Mouse (Mus musculus): ENCODE measurements around the gene Ndnf. TPM values are rescaled to one million over a fixed set of nuclear protein-coding genes. Genes with fewer than 3 reads are reported as not detected.

Gene Ndnf
- total and polyA plus RNA-seq, 3 experiments: 0.05 TPM; not detected in 2

DNA sequence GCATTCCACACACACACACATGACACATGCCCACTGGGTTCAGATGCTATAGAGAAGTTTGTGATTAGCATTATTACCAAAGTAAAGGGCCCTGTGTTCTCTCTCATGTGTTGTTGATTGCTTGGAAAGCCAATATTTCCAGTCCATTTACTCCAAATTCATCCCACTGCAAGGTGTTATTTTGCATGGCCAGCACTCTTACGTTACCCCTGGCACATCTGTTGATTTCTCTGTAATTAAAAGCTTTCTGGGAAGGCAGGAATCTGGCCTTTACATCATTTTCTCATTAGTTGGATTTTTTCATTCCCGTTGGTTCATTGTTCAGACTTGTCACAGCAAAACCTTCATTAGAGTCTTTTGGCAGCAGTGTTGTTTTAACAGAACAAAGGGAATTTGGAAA lies 54.3 kb downstream of the Ndnf start:
- no peaks in the 10 kb centered on the region for H3K36me3 ChIP-seq (replicated peaks)
- H3K4me3 ChIP-seq (ENCODE audit: low read depth, low read length): no peak overlapping the region
- TF ChIP-seq GATA2 (IDR thresholded peaks at IDR 0.05; ENCODE audit: borderline replicate concordance, low read depth, low read length): no peak
- no peak for TF ChIP-seq GATA1 (IDR thresholded peaks at IDR 0.05; ENCODE audit: borderline replicate concordance, low read length)
- no peak for TF ChIP-seq TAL1 (conservative IDR thresholded peaks at IDR 0.05; ENCODE audit: low read depth, low read length)
- no peak for TF ChIP-seq CTCF (IDR thresholded peaks at IDR 0.05; ENCODE audit: low read depth, low read length)
- TF ChIP-seq POLR2AphosphoS5 (IDR thresholded peaks at IDR 0.05; ENCODE audit: insufficient replicate concordance, low read depth, low read length): no peak
- no peak for DNase-seq (ENCODE audit: low spot score)
- no peaks in the 10 kb centered on the region for H3K27me3 ChIP-seq (ENCODE audit: insufficient read depth, low read length)
- ATAC-seq (ENCODE audit: extremely low read depth, insufficient number of reproducible peaks, low FRiP score, poor library complexity, severe bottlenecking): no peak
- H3K4me1 ChIP-seq (ENCODE audit: insufficient read depth, low read depth, low read length): no peaks in the 10 kb centered on the region
- no peaks in the 10 kb centered on the region for H3K9me3 ChIP-seq (replicated peaks)

DNA sequence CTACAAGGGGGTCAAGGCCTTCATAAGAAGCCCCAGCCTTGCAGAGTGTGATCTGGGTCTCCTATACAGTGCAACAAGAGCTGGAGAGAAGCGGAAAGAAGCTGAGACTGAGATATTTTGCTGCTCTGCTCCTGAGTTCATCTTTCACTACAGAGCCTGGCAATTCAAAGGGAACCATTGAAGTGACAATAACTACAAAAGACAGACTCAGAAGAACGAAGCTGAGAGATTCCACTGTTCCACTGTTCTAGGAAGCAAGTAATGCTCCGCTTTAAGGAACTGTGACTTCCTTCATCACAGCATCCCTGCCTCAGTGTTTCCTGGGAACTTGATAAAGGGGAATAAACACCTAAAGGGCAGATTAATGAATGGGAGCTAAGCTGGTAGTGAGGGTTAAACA lies 56.9 kb downstream of the Ndnf start:
- Histone ChIP-seq H3K9me3 (replicated peaks) (no peaks in the 10 kb centered on the region), H3K4me1 (ENCODE audit: insufficient read depth, low read depth, low read length) (no peaks in the 10 kb centered on the region), H3K27me3 (ENCODE audit: insufficient read depth, low read length) (no peaks in the 10 kb centered on the region; the same call in 1 of the 2 replicates), H3K4me3 (ENCODE audit: low read depth, low read length) (no peak overlapping the region), H3K36me3 (replicated peaks) (no peaks in the 10 kb centered on the region)
- TF ChIP-seq GATA1 (IDR thresholded peaks at IDR 0.05; ENCODE audit: borderline replicate concordance, low read length) (no peak), CTCF (IDR thresholded peaks at IDR 0.05; ENCODE audit: low read depth, low read length) (no peak), POLR2AphosphoS5 (IDR thresholded peaks at IDR 0.05; ENCODE audit: insufficient replicate concordance, low read depth, low read length) (no peak), GATA2 (IDR thresholded peaks at IDR 0.05; ENCODE audit: borderline replicate concordance, low read depth, low read length) (no peak), TAL1 (conservative IDR thresholded peaks at IDR 0.05; ENCODE audit: low read depth, low read length) (no peak)
- DNase-seq (ENCODE audit: low spot score) (no peak), ATAC-seq (ENCODE audit: extremely low read depth, insufficient number of reproducible peaks, low FRiP score, poor library complexity, severe bottlenecking) (no peak)

DNA sequence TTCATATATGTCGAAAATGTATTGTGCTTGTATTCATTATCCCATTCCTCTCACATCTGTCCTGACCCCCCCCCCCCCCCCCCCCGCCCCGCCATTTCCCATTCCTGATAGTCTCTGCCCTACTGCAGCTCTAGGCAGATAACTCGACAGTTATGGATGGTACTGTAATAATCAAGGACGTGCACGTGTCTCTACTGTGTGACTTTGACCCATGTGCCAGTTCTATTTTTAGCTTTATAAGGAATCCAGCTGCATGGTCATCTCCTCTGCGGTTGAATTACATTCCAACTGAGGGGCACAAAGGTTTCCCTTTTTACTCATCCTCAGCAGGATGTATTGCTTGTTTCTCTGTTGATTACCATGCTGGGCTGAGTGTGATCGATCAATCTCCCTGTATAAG lies 68.1 kb downstream of the Ndnf start:
- no peak for ATAC-seq (ENCODE audit: extremely low read depth, insufficient number of reproducible peaks, low FRiP score, poor library complexity, severe bottlenecking)
- DNase-seq (ENCODE audit: low spot score): no peak
- Histone ChIP-seq H3K4me1 (ENCODE audit: insufficient read depth, low read depth, low read length) (no peaks in the 10 kb centered on the region), H3K27me3 (ENCODE audit: insufficient read depth, low read length) (peaks cover 6% of the 10 kb centered on the region), H3K36me3 (replicated peaks) (no peaks in the 10 kb centered on the region), H3K4me3 (ENCODE audit: low read depth, low read length) (no peak overlapping the region), H3K9me3 (replicated peaks) (no peaks in the 10 kb centered on the region)
- no peak for TF ChIP-seq CTCF (IDR thresholded peaks at IDR 0.05; ENCODE audit: low read depth, low read length)
- TF ChIP-seq POLR2AphosphoS5 (IDR thresholded peaks at IDR 0.05; ENCODE audit: insufficient replicate concordance, low read depth, low read length): no peak
- TF ChIP-seq TAL1 (conservative IDR thresholded peaks at IDR 0.05; ENCODE audit: low read depth, low read length): no peak
- TF ChIP-seq GATA2 (IDR thresholded peaks at IDR 0.05; ENCODE audit: borderline replicate concordance, low read depth, low read length): no peak
- no peak for TF ChIP-seq GATA1 (IDR thresholded peaks at IDR 0.05; ENCODE audit: borderline replicate concordance, low read length)

DNA sequence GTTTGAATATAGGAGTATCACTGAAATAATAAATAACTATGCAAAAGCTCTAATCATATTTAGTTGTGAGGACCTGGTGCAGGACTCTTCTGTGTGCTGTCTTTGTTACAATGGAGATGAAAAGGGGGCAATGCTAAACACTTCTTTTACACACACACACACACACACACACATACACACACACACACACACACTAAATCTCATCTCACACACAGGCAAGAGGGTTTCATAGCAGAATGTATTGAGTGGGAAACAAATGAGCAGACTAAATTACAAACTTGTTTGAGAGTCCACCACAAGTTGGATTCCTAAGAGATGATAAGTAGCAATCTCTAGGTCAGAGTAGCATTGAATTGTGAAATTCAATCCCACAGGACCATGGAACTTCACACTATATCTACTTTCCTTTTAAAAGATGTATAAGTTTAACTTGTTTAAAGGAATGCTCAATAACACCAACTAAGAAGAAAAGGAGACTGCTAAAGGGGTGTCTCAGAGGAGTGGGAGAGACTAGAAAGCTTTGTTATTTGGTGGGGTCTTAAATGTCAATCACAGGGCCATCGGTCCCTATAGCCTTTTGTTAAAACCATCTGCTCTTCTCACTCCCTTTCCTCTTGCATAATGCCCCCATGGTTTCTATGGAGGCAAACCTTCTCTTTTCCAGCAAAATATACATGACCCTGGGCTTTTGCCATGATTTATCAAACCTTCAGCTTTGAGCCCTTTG lies 71.9 kb downstream of the Ndnf start:
- ATAC-seq (ENCODE audit: extremely low read depth, insufficient number of reproducible peaks, low FRiP score, poor library complexity, severe bottlenecking) (no peak), DNase-seq (ENCODE audit: low spot score) (no peak)
- Histone ChIP-seq H3K27me3 (ENCODE audit: insufficient read depth, low read length) (no peaks in the 10 kb centered on the region), H3K36me3 (replicated peaks) (no peaks in the 10 kb centered on the region), H3K4me1 (ENCODE audit: insufficient read depth, low read depth, low read length) (no peaks in the 10 kb centered on the region), H3K4me3 (ENCODE audit: low read depth, low read length) (no peak overlapping the region), H3K9me3 (replicated peaks) (no peaks in the 10 kb centered on the region)
- no peak for TF ChIP-seq GATA2 (IDR thresholded peaks at IDR 0.05; ENCODE audit: borderline replicate concordance, low read depth, low read length)
- TF ChIP-seq GATA1 (IDR thresholded peaks at IDR 0.05; ENCODE audit: borderline replicate concordance, low read length): no peak
- TF ChIP-seq TAL1 (conservative IDR thresholded peaks at IDR 0.05; ENCODE audit: low read depth, low read length): no peak
- no peak for TF ChIP-seq CTCF (IDR thresholded peaks at IDR 0.05; ENCODE audit: low read depth, low read length)
- no peak for TF ChIP-seq POLR2AphosphoS5 (IDR thresholded peaks at IDR 0.05; ENCODE audit: insufficient replicate concordance, low read depth, low read length)

DNA sequence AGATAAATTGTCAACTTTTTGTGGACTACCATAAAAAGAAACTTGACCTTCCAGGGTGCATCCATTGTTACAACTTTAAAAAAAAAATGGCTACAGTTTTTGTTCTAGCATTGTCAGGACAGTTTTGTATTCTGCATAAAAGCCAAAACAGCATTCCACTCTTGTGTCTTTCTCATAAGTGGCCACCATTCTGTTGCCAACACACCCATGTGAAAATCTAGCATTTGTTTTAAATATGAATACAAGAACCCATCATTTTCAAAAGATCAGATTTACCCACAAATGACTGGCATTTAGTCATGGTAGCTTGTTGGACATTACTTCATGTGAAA lies 72.4 kb downstream of the Ndnf start:
- ATAC-seq (ENCODE audit: extremely low read depth, insufficient number of reproducible peaks, low FRiP score, poor library complexity, severe bottlenecking) (no peak), DNase-seq (ENCODE audit: low spot score) (no peak)
- H3K4me3 ChIP-seq (ENCODE audit: low read depth, low read length): no peak overlapping the region
- H3K4me1 ChIP-seq (ENCODE audit: insufficient read depth, low read depth, low read length): no peaks in the 10 kb centered on the region
- TF ChIP-seq POLR2AphosphoS5 (IDR thresholded peaks at IDR 0.05; ENCODE audit: insufficient replicate concordance, low read depth, low read length) (no peak), TAL1 (conservative IDR thresholded peaks at IDR 0.05; ENCODE audit: low read depth, low read length) (no peak), CTCF (IDR thresholded peaks at IDR 0.05; ENCODE audit: low read depth, low read length) (no peak), GATA2 (IDR thresholded peaks at IDR 0.05; ENCODE audit: borderline replicate concordance, low read depth, low read length) (no peak), GATA1 (IDR thresholded peaks at IDR 0.05; ENCODE audit: borderline replicate concordance, low read length) (no peak)
- H3K36me3 ChIP-seq (replicated peaks): no peaks in the 10 kb centered on the region
- H3K9me3 ChIP-seq (replicated peaks): no peaks in the 10 kb centered on the region
- no peaks in the 10 kb centered on the region for H3K27me3 ChIP-seq (ENCODE audit: insufficient read depth, low read length)

DNA sequence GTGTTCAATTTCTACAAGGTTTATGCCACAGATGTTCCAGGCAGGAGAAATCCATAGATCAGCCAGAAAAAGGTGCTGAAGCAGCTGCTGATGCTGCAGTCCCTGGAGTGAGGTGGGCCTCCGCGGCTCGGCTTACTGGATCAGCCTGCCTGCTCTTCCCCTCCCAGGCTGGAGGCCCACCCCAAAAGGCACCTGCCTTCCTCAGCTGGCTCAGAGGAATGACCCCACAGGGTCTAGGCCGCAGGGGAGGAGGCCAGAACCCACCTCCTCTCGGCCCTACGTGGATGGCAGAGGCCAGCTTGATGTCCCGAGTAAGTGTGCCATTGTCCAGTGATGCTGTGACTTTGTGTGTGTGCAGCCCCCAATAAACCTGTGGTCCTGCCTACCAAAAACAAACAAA lies 86.8 kb downstream of the Ndnf start:
- H3K4me3 ChIP-seq (ENCODE audit: low read depth, low read length): no peak overlapping the region
- H3K4me1 ChIP-seq (ENCODE audit: insufficient read depth, low read depth, low read length): no peaks in the 10 kb centered on the region
- H3K36me3 ChIP-seq (replicated peaks): no peaks in the 10 kb centered on the region
- no peak for TF ChIP-seq CTCF (IDR thresholded peaks at IDR 0.05; ENCODE audit: low read depth, low read length)
- TF ChIP-seq GATA1 (IDR thresholded peaks at IDR 0.05; ENCODE audit: borderline replicate concordance, low read length): no peak
- no peak for TF ChIP-seq GATA2 (IDR thresholded peaks at IDR 0.05; ENCODE audit: borderline replicate concordance, low read depth, low read length)
- no peak for TF ChIP-seq POLR2AphosphoS5 (IDR thresholded peaks at IDR 0.05; ENCODE audit: insufficient replicate concordance, low read depth, low read length)
- TF ChIP-seq TAL1 (conservative IDR thresholded peaks at IDR 0.05; ENCODE audit: low read depth, low read length): no peak
- H3K9me3 ChIP-seq (replicated peaks): no peaks in the 10 kb centered on the region
- H3K27me3 ChIP-seq (ENCODE audit: insufficient read depth, low read length): peaks cover 13% of the 10 kb centered on the region
- DNase-seq (ENCODE audit: low spot score) (no peak), ATAC-seq (ENCODE audit: extremely low read depth, insufficient number of reproducible peaks, low FRiP score, poor library complexity, severe bottlenecking) (no peak)
